Mouse (Mus musculus) hindbrain, embryonic 16.5 days (tissue): ENCODE results near the gene Fam90a1b. TPM values are rescaled to one million over a fixed set of nuclear protein-coding genes. Genes with fewer than 3 reads are reported as not detected.
"Not testable (repeated sequence)": the region's sequence is repeated elsewhere in the genome, so short reads cannot be mapped to it uniquely, and the experiment has no call there.

Experiments used
- ATAC-seq: fragments of 200-750 bp; cut with Nextera tagmentation; 2 replicates; pipeline ENCODE4 v1.8.0; 2017; ENCODE audit warnings: moderate TSS enrichment, moderate library complexity
- H3K27ac ChIP-seq: fragments of 300-500 bp; sonication (generic); 2 replicates; pipeline ENCODE4 v1.5.1; 2014; ENCODE audit warnings: low read depth, mild to moderate bottlenecking, control low read depth, low read length, moderate library complexity
- H3K27me3 ChIP-seq: fragments of 300-500 bp; sonication (generic); replicated peaks from 2 replicates; pipeline ENCODE4 v1.6.1; 2014; ENCODE audit warnings: low read length; ENCODE audit not compliant: control insufficient read depth, insufficient read depth
- H3K36me3 ChIP-seq: fragments of 300-500 bp; sonication (generic); 2 replicates; pipeline ENCODE4 v1.6.1; 2014; ENCODE audit warnings: mild to moderate bottlenecking, low read length, moderate library complexity, mixed read lengths; ENCODE audit not compliant: control insufficient read depth, insufficient read depth
- H3K4me1 ChIP-seq: fragments of 300-500 bp; sonication (generic); 2 replicates; pipeline ENCODE4 v1.6.1; 2014; ENCODE audit warnings: low read depth, low read length; ENCODE audit not compliant: control insufficient read depth, insufficient read depth
- H3K4me2 ChIP-seq: fragments of 300-500 bp; sonication (generic); 2 replicates; pipeline ENCODE4 v1.6.1; 2014; ENCODE audit warnings: mild to moderate bottlenecking, low read length, control low read depth, moderate library complexity
- H3K4me3 ChIP-seq: fragments of 300-500 bp; sonication (generic); 2 replicates; pipeline ENCODE4 v1.5.1; 2014; ENCODE audit warnings: mild to moderate bottlenecking, low read length, control low read depth, moderate library complexity
- H3K9ac ChIP-seq: fragments of 300-500 bp; sonication (generic); 2 replicates; pipeline ENCODE4 v1.6.1; 2014; ENCODE audit warnings: low read depth, mild to moderate bottlenecking, control low read depth, low read length, moderate library complexity
- H3K9me3 ChIP-seq: fragments of 300-500 bp; sonication (generic); 2 replicates; pipeline ENCODE4 v1.6.1; 2014; ENCODE audit warnings: mild to moderate bottlenecking, low read length, moderate library complexity; ENCODE audit not compliant: control insufficient read depth
- WGBS: fragments of 180-500 bp; shearing (Covaris S2); extraction: QIAGEN DNeasy Blood & Tissue Kit; methylation state at CpG from one replicate; pipeline ENCODE4 v1.1.7; 2014; 5-methylcytosine and 5-hydroxymethylcytosine counted together
- polyA plus RNA-seq: library from polyadenylated mRNA; unstranded; fragments of >200 nt; fragmentation: Nextera tagmentation; extraction: Ambion mirVana; gene quantifications from 2 replicates; pipeline ENCODE4 v1.2.1, GENCODE M21; 2015

Fam90a1b gene
- 0.13 and 0.14 TPM in 2 replicates for polyA plus RNA-seq

- Histone ChIP-seq H3K27me3 (peaks cover 22% of the 10 kb centered on the region), H3K4me2 (peak within 1 kb of the TSS; percentile 48), H3K4me1 (peaks cover 6% of the 10 kb centered on the region; the same call in 1 of the 2 replicates), H3K9me3 (no peaks in the 10 kb centered on the region), H3K9ac (peak within 1 kb of the TSS; percentile 70), H3K27ac (peak within 1 kb of the TSS; percentile 63; the same call in 1 of the 2 replicates), H3K4me3 (peak within 1 kb of the TSS; percentile 61), H3K36me3 (no peaks in the 10 kb centered on the region)
- peak; percentile 99 for ATAC-seq
- WGBS = 10% methylated on average over 46 of the region's 46 CpGs
Measured at GRCm38 (mm10) chrX:94366670-94367241, at the start of gene Fam90a1b, which contains the start of gene Apoo. Gene Fam90a1b, minus strand, starts transcription at chrX:94366777. Gene Apoo, plus strand, starts transcription at chrX:94367117.

DNA sequence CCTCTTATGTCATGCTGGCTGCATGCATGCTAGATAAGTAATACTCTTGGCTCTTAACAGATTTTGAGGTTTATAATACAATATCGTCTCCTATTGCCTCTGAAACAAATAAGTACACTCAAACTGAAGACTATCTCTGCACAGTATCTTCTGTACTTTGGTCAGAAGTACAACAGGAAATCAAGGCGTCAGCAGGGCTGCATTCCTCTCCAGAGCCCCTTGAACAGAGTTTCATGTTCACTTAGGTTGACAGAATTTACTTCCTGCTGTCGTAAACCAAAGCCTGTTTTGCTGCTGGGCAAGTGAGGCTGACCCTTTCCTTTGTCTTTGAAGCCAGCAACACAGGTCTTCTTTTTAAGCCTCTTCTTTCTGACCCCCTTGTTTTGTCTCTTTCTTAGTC, 42.4 kb upstream of the Fam90a1b start:
- Histone ChIP-seq H3K4me3 (no peak overlapping the region), H3K36me3 (no peaks in the 10 kb centered on the region), H3K27ac (no peak overlapping the region), H3K9me3 (no peaks in the 10 kb centered on the region), H3K4me1 (no peaks in the 10 kb centered on the region), H3K9ac (no peak overlapping the region), H3K27me3 (peaks cover 2% of the 10 kb centered on the region; the same call in 1 of the 2 replicates), H3K4me2 (no peak overlapping the region)
- WGBS = 52% methylated on average over 3 of the region's 3 CpGs
- no peak for ATAC-seq

GRCm38 (mm10) chrX:94378734-94379133, 12.2 kb upstream of the Fam90a1b start:
- WGBS = 71% methylated on average over 5 of the region's 5 CpGs
- no peaks in the 10 kb centered on the region for H3K4me1 ChIP-seq
- H3K27ac ChIP-seq = no peak overlapping the region
- no peak for ATAC-seq
- H3K9ac ChIP-seq = no peak overlapping the region
- no peaks in the 10 kb centered on the region for H3K9me3 ChIP-seq
- H3K4me2 ChIP-seq = no peak overlapping the region
- H3K36me3 ChIP-seq = no peaks in the 10 kb centered on the region
- H3K27me3 ChIP-seq = peaks cover 10% of the 10 kb centered on the region
- no peak overlapping the region for H3K4me3 ChIP-seq

GRCm38 (mm10) chrX:94367248-94367647, 671 bp upstream of the Fam90a1b start:
- peak overlapping the region; percentile 61 for H3K4me3 ChIP-seq
- peak overlapping the region; percentile 63; the same call in 1 of the 2 replicates for H3K27ac ChIP-seq
- no peaks in the 10 kb centered on the region for H3K36me3 ChIP-seq
- peak overlapping the region; percentile 43 for H3K4me2 ChIP-seq
- WGBS = 29% methylated on average over 17 of the region's 17 CpGs
- H3K9ac ChIP-seq = peak overlapping the region; percentile 70
- H3K27me3 ChIP-seq = peaks cover 20% of the 10 kb centered on the region
- H3K4me1 ChIP-seq = peaks cover 6% of the 10 kb centered on the region; the same call in 1 of the 2 replicates
- no peaks in the 10 kb centered on the region for H3K9me3 ChIP-seq
- peak; percentile 21; the same call in 1 of the 2 replicates for ATAC-seq

- peaks cover 22% of the 10 kb centered on the region for H3K27me3 ChIP-seq
- no peak for ATAC-seq
- 18% methylated on average over 16 of the region's 16 CpGs for WGBS
Measured at GRCm38 (mm10) chrX:94366029-94366428, 548 bp downstream of the Fam90a1b start.

DNA sequence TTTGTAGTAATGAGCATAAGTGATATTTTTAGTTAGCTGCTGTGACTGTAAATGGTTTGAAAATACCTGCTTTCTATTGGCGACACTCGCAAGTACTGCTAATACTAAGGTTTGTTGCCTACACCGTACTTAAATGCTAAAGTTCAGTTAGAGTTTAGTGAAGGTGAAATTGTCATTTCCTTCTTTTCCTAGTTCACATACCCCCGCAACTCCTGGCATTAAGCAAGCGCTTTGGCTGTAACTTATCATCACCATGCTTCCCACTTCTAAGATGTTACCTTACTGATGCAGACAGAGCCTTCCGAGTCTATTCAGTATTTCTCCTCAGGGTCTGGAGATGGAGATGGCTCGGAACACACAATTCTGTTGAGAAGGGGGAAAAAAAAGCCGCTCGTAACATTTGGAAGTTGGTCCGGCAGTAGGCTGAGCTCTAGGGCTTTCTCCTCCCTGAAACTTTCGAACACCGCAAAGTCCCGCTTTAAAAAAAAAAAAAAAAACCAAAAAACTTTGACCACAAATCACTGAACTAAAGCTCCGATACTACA, 1.1 kb downstream of the Fam90a1b start:
- Histone ChIP-seq H3K9me3 (no peaks in the 10 kb centered on the region), H3K4me3 (peak overlapping the region; percentile 61; the same call in 1 of the 2 replicates), H3K4me1 (peaks cover 6% of the 10 kb centered on the region; the same call in 1 of the 2 replicates), H3K9ac (no peak overlapping the region), H3K27me3 (peaks cover 22% of the 10 kb centered on the region), H3K4me2 (peak overlapping the region; percentile 48), H3K36me3 (no peaks in the 10 kb centered on the region), H3K27ac (no peak overlapping the region)
- WGBS = 33% methylated on average over 14 of the region's 14 CpGs
- no peak for ATAC-seq

More at GRCm38 (mm10) chrX:94366029-94366428, 548 bp downstream of the Fam90a1b start:
- peak overlapping the region; percentile 48 for H3K4me2 ChIP-seq
- H3K9ac ChIP-seq = no peak overlapping the region
- no peaks in the 10 kb centered on the region for H3K36me3 ChIP-seq
- H3K4me3 ChIP-seq = peak overlapping the region; percentile 61
- no peaks in the 10 kb centered on the region for H3K9me3 ChIP-seq
- no peak overlapping the region for H3K27ac ChIP-seq
- H3K4me1 ChIP-seq = peaks cover 6% of the 10 kb centered on the region; the same call in 1 of the 2 replicates

DNA sequence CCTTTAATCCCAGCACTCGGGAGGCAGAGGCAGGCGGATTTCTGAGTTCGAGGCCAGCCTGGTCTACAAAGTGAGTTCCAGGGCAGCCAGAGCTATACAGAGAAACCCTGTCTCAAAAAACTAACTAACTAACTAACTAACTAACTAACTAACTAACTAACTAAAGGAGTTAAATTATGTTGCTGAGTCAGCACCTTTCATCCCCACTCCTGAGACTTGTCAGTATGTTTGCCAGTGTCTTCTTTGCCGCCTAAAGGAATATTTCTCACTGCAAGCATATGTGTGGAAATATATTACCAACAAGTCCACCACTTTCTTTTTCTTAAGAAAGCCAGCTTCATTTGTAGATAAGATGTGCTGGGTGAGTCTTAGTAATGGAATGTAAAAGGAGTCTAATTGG, 22.9 kb downstream of the Fam90a1b start:
- not testable (repeated sequence) for H3K9ac ChIP-seq, H3K27me3 ChIP-seq, ATAC-seq, H3K4me2 ChIP-seq, H3K4me3 ChIP-seq, H3K4me1 ChIP-seq, H3K27ac ChIP-seq, H3K36me3 ChIP-seq, H3K9me3 ChIP-seq
- WGBS = 87% methylated on average over 4 of the region's 4 CpGs

DNA sequence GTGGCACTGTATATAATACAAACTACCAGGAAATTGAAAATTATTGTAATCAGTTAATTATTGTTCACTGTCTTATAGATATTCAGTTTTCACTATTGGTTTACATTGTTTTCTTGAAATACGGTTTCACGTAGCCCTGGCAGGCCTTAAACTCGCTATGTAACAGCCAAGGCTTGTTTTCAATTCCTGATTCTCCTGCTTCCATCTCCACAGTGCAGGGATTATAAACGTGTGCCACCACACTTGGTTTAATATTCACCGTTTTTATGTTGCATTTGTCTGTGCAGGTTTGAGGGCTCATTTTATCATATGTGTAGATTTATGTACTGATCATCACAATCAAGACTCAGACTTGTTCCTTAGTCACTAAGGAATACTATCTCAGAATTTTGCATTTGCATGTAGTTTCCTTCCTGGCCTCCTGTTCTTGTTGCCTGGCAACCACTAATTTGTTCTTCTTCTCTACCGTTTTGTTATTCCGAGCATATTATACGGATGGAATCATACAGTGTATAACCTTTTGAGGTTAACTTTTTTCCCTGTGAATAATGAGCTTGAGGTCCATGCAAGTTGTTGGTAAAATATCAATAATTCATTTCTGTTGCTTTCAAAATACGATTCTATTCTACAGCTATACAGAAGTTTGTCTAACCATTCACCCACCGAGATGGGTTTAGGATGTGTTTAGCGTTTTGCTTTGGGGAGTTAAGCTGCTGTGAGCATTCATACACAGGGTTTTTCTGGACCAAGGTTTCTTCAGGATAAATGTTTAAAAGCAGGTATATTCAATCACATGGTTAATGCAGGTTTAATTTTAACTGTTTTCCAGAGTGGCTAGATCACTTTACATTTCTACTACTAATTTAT, 45.3 kb downstream of the Fam90a1b start:
- Histone ChIP-seq H3K27ac (no peak overlapping the region), H3K27me3 (peaks cover 17% of the 10 kb centered on the region), H3K4me1 (no peaks in the 10 kb centered on the region), H3K9me3 (no peaks in the 10 kb centered on the region), H3K4me2 (no peak overlapping the region), H3K9ac (no peak overlapping the region), H3K36me3 (no peaks in the 10 kb centered on the region), H3K4me3 (no peak overlapping the region)
- ATAC-seq = peak; percentile 79
- 57% methylated on average over 11 of the region's 11 CpGs for WGBS
